Mouse (Mus musculus) E14TG2a.4 (cell line): ENCODE results near the gene Mbd4.
"Not testable (repeated sequence)": the region's sequence is repeated elsewhere in the genome, so short reads cannot be mapped to it uniquely, and the experiment has no call there.

Experiments used
- H3K27me3 ChIP-seq: 2 replicates; pipeline ENCODE4 v1.6.1; 2014; ENCODE audit warnings: low read length, control low read depth; ENCODE audit not compliant: insufficient read depth
- H3K36me3 ChIP-seq: 2 replicates; pipeline ENCODE4 v1.6.1; 2014; ENCODE audit warnings: low read length, control low read depth; ENCODE audit not compliant: insufficient read depth
- H3K4me1 ChIP-seq: replicated peaks from 2 replicates; pipeline ENCODE4 v1.6.1; 2014; ENCODE audit warnings: low read depth, low read length, control low read depth
- H3K4me3 ChIP-seq: replicated peaks from 2 replicates; pipeline ENCODE4 v1.5.1; 2014; ENCODE audit warnings: mild to moderate bottlenecking, low read length
- H3K9me3 ChIP-seq: 2 replicates; pipeline ENCODE4 v1.6.1; 2014; ENCODE audit warnings: low read length, control low read depth
- CTCF ChIP-seq: conservative IDR thresholded peaks from 2 replicates; pipeline ENCODE4 v1.5.1; 2014; ENCODE audit warnings: low read length
- NANOG ChIP-seq: IDR thresholded peaks from 2 replicates; pipeline ENCODE4 v1.6.1; 2014; ENCODE audit warnings: borderline replicate concordance, low read length, mixed read lengths
- POU5F1 ChIP-seq: IDR thresholded peaks from 2 replicates; pipeline ENCODE4 v1.6.1; 2014; ENCODE audit warnings: low read length, borderline replicate concordance

The Mbd4 gene

DNA sequence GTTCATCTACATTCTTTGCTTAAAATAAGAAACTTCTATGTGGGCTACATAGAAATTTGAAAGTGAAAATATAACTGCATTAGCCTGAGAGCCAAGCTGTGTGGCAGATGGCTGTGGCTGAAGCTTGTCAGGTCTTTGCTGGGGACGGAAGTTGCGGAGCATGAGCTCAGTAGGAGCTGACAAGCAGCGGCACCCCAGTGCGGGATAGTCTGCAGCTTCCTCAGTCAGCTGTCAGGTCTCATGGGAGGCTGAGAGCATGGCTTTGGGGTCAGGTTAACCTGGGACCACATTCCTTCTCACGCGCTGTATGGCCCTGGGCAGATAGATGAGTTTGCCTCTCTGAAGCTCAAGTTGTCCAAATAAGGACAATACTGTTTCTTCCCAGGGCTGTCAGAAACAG lies 37.9 kb upstream of the Mbd4 start:
- H3K36me3 ChIP-seq = peaks cover 68% of the 10 kb centered on the region
- TF ChIP-seq NANOG (no peak), CTCF (no peak), POU5F1 (no peak)
- no peaks in the 10 kb centered on the region for H3K27me3 ChIP-seq
- H3K4me3 ChIP-seq = no peak overlapping the region
- H3K4me1 ChIP-seq = peaks cover 21% of the 10 kb centered on the region
- no peaks in the 10 kb centered on the region for H3K9me3 ChIP-seq

DNA sequence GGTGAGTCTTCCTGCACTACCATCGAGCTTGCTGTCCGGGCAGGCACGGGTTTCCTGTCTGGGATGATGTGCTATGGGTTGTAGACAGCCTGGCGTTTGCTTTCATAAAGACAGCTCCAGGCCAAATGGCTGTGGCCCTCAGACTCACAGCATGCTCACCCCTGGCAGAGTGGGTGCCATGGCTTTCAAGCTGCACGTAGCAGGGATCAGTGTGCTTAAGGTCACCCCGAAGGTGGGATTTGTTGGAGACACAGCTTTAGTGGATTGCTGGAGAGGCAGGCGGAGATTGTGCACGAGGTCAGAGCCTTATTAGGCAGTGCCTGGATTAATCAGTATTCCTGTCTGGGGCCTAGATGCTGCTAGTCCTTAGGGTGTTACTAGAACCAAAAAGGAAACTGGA lies 37.4 kb upstream of the Mbd4 start:
- Histone ChIP-seq H3K36me3 (peaks cover 64% of the 10 kb centered on the region), H3K4me1 (peaks cover 21% of the 10 kb centered on the region), H3K27me3 (no peaks in the 10 kb centered on the region), H3K4me3 (no peak overlapping the region), H3K9me3 (no peaks in the 10 kb centered on the region)
- TF ChIP-seq CTCF (no peak), POU5F1 (no peak), NANOG (no peak)

DNA sequence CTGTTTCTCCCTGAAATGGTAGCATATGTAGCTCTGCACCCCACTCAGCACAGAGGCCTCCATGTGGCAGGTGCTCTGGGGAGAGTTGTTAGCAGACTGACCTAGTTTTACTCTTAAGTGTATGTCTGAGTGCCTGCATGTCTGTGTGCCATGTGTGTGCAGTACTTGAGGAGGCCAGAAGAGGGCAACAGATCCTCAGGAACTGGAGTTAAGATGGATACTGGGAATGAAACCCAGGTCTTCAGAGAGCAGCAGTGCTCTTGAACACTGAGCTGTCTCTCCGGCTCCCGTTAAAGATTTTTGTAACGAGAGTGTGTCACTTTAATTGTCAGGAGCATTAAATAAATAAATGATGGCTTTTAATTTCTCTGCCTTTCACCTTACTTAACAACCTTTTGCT lies 35.1 kb upstream of the Mbd4 start:
- Histone ChIP-seq H3K27me3 (no peaks in the 10 kb centered on the region), H3K9me3 (no peaks in the 10 kb centered on the region), H3K36me3 (peaks cover 53% of the 10 kb centered on the region), H3K4me3 (no peak overlapping the region), H3K4me1 (peaks cover 21% of the 10 kb centered on the region)
- TF ChIP-seq POU5F1 (no peak), NANOG (no peak), CTCF (peak; percentile 77)

DNA sequence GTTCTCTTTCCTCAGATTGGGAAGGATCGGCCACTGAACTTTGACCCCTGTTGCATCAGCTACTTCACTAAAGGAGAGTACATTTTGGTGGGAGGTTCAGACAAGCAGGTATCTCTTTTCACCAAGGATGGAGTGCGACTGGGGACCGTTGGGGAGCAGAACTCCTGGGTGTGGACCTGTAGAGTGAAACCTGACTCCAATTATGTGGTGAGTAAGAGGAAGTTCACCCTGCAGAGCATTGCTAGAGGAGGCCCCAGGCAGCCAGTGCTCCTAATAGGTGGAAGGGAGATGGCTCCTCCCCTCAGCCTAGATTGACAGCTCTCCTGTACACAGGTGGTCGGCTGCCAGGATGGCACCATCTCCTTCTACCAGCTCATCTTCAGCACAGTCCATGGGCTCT lies 33.7 kb upstream of the Mbd4 start:
- Histone ChIP-seq H3K4me3 (peak overlapping the region; percentile 60), H3K9me3 (no peaks in the 10 kb centered on the region), H3K4me1 (peaks cover 21% of the 10 kb centered on the region), H3K36me3 (peaks cover 47% of the 10 kb centered on the region), H3K27me3 (no peaks in the 10 kb centered on the region)
- no peak for TF ChIP-seq POU5F1
- TF ChIP-seq CTCF = no peak
- TF ChIP-seq NANOG = no peak

DNA sequence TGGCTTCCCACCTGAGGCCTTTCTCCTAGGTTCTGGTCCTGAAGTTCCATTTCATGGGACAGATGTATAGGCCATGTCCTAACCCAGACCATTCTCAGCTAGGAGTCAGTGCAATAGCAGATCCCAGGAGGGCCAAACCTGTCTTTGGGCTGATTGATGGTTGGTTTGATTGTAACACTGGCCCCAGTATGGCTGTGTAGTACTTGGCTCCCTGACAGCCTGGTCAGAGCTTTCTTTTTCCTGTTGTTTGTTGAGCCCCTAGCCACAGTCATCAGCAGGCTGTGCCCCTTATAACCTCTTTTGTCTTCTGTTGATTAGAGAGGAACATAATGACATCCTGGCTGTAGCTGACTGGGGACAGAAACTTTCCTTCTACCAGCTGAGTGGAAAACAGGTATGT lies 30.8 kb upstream of the Mbd4 start:
- Histone ChIP-seq H3K4me1 (peaks cover 21% of the 10 kb centered on the region), H3K4me3 (no peak overlapping the region), H3K36me3 (peaks cover 23% of the 10 kb centered on the region), H3K9me3 (no peaks in the 10 kb centered on the region), H3K27me3 (no peaks in the 10 kb centered on the region)
- no peak for TF ChIP-seq NANOG
- no peak for TF ChIP-seq CTCF
- no peak for TF ChIP-seq POU5F1

DNA sequence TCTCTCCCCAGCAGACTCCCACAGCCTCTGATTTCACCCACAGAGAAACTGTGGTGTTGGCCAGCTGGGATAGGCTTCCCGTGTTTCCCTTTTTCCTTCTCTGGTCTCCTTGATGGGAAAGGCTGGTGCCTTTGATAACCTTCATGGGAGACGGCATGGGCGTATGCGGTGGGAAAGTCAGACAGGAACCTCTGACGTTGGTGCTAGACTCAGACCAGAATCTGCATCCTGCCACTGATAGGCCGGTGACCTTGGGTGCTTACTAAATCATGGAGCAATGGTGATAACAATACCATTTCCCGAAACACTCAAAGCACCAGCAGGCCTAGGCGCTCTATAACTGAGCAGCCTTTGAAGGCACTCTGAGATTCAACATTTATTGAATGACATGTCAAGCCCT lies 27.6 kb upstream of the Mbd4 start:
- Histone ChIP-seq H3K4me1 (no peaks in the 10 kb centered on the region; the same call in 1 of the 2 replicates), H3K36me3 (peaks cover 15% of the 10 kb centered on the region), H3K27me3 (no peaks in the 10 kb centered on the region), H3K4me3 (no peak overlapping the region), H3K9me3 (no peaks in the 10 kb centered on the region)
- TF ChIP-seq NANOG (no peak), POU5F1 (no peak), CTCF (no peak)

DNA sequence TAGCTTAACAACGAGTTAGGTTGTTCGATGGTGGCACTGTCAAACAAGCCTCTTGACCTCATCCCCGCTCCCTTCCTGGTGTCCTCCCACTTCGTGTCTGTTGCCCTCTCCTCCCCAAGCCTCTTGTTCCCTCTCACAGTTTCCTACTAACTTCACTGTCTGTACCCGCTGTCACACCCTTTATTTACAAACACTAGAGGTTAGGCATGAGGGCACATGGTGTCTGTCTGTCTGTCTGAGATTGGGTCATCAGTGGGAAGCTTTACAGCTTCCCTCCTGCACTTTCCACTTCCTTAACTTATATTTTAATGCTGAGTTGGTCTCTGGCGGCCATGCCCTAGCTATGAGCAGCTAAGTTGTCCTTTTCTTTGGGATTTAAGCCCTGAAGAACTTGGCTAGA lies 26.6 kb upstream of the Mbd4 start:
- H3K9me3 ChIP-seq = no peaks in the 10 kb centered on the region
- no peak overlapping the region for H3K4me3 ChIP-seq
- H3K36me3 ChIP-seq = peaks cover 20% of the 10 kb centered on the region
- TF ChIP-seq POU5F1 (no peak), CTCF (no peak), NANOG (no peak)
- H3K4me1 ChIP-seq = peaks cover 7% of the 10 kb centered on the region
- H3K27me3 ChIP-seq = no peaks in the 10 kb centered on the region

DNA sequence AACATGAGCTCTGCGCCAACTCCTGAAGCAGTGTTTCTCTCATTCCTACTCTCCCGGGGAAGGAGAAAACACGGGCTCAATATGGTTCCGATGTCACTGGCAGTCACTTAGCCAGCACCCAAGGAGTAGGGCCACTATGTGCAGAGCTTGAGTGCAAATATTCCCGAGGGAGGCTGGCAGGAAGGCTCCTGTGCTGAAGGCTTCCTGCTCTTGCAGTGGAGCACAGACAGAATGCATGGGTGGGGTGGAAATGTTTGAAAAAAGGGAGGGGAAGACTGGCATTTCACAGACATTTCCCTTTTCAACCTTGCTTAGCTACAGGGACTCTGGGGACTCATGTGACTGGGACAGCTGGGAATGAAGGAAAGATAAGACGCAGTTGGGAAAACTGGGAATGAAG lies 25.5 kb upstream of the Mbd4 start:
- Histone ChIP-seq H3K36me3 (peaks cover 14% of the 10 kb centered on the region), H3K4me1 (peaks cover 7% of the 10 kb centered on the region), H3K9me3 (no peaks in the 10 kb centered on the region), H3K27me3 (no peaks in the 10 kb centered on the region), H3K4me3 (no peak overlapping the region)
- TF ChIP-seq CTCF = no peak
- TF ChIP-seq NANOG = no peak
- no peak for TF ChIP-seq POU5F1

DNA sequence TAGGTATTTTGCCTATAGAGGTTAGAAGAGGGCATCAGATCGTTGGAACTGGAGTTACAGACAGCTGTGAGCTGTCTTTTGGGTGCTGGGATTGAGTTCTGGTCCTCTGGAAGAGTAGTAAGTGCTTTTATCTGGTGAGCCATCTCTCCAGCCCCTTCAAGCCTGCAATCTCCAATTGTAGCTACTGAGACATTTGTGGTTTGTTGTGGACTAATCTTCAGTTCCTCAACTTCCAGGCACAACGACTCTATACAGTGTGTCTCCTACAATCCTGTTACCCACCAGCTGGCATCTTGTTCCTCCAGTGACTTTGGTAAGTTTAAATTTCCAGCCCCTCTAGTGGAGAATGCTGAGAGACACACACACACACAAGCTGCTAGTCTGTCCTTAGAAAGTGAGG lies 24.1 kb upstream of the Mbd4 start:
- TF ChIP-seq CTCF = no peak
- TF ChIP-seq POU5F1 = no peak
- TF ChIP-seq NANOG = no peak
- peaks cover 7% of the 10 kb centered on the region for H3K4me1 ChIP-seq
- H3K4me3 ChIP-seq = no peak overlapping the region
- no peaks in the 10 kb centered on the region for H3K27me3 ChIP-seq
- H3K36me3 ChIP-seq = peaks cover 8% of the 10 kb centered on the region
- no peaks in the 10 kb centered on the region for H3K9me3 ChIP-seq

DNA sequence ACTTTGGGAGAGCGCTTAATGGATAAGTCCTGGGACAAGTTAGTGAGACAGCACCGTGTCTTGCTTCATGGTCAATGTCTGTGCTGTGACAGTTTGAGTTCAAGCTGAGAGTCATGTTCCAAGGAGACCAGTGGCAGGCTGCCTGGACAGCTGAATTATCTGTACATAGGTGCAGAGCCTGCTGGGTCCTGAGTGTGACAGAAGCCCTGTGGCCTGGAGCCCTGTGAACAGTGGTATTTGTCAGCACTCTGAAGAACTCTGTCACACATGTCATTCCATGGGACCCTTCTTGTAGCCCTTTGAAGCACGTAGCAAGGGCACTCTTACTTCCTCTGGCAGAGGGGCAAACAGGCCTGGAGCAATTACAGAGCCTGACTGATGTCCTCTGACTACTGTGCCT lies 18.1 kb upstream of the Mbd4 start:
- not testable (repeated sequence) for H3K9me3 ChIP-seq, H3K4me3 ChIP-seq, H3K4me1 ChIP-seq, H3K27me3 ChIP-seq, H3K36me3 ChIP-seq

DNA sequence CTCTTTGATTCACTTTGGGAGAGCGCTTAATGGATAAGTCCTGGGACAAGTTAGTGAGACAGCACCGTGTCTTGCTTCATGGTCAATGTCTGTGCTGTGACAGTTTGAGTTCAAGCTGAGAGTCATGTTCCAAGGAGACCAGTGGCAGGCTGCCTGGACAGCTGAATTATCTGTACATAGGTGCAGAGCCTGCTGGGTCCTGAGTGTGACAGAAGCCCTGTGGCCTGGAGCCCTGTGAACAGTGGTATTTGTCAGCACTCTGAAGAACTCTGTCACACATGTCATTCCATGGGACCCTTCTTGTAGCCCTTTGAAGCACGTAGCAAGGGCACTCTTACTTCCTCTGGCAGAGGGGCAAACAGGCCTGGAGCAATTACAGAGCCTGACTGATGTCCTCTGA lies 14.0 kb upstream of the Mbd4 start:
- not testable (repeated sequence) for H3K4me3 ChIP-seq, H3K36me3 ChIP-seq, H3K27me3 ChIP-seq

More for the DNA sequence above, 14.0 kb upstream of the Mbd4 start:
- not testable (repeated sequence) for H3K4me1 ChIP-seq, H3K9me3 ChIP-seq
